In the genomic region with DNA sequence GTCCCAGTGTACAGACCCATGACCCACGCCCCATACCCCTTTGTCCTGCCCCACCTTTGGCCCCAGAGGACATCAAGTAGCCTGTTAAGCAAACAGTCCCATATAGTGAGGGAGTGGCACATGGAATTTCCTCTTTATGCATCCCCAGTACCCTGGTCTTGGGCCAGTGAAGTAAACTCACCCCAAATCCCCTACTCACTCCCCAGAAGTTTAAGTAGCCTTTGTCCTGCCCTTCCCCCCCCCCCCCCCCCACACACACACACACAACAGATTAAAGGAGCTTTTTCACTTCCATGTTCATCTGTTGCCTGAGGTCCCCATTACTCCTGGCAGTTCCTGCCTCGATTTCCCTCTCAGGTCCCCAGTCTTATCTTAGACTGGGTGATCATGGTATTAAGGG, we compare ENCODE assay signal across 37 mouse cellular contexts. TPM values are rescaled to one million over a fixed set of nuclear protein-coding genes. Genes with fewer than 3 reads are reported as not detected.
"Had no signal": no experiment of that assay in that cellular context is flagged by ENCODE, and none has a peak within 500 bp of the region (broad histone marks: within the 10 kb centered on the region; RNA-seq: fewer than 3 reads in every experiment).

No protein-coding gene starts in this region.

- ATAC-seq: forebrain, embryonic 13.5 days; forebrain, embryonic 14.5 days; forebrain, embryonic 15.5 days; forebrain, embryonic 16.5 days; forebrain, postnatal 0 days had no signal

- H3K4me2 ChIP-seq: embryonic facial prominence, embryonic 12.5 days; embryonic facial prominence, embryonic 13.5 days; embryonic facial prominence, embryonic 15.5 days; forebrain, embryonic 12.5 days; forebrain, embryonic 13.5 days; forebrain, embryonic 15.5 days had no signal

- H3K4me1 ChIP-seq: embryonic facial prominence, embryonic 10.5 days; embryonic facial prominence, embryonic 12.5 days; embryonic facial prominence, embryonic 13.5 days; embryonic facial prominence, embryonic 15.5 days; forebrain, embryonic 10.5 days; forebrain, embryonic 12.5 days; forebrain, embryonic 13.5 days had no signal

- H3K27ac ChIP-seq: embryonic facial prominence, embryonic 10.5 days; embryonic facial prominence, embryonic 12.5 days; embryonic facial prominence, embryonic 13.5 days; embryonic facial prominence, embryonic 15.5 days; forebrain, embryonic 10.5 days; forebrain, embryonic 12.5 days; forebrain, embryonic 13.5 days; forebrain, embryonic 15.5 days; gastrocnemius, adult 2 months; heart, adult 2 months had no signal

- DNase-seq: cerebellum, adult 2 months; cerebellum, adult 8-10 months; cerebellum, adult 9-10 months; cerebellum, adult 9-11 months; cerebellum, postnatal 10 days; cerebellum, postnatal 14 days; cerebellum, postnatal 36 days; embryo, embryonic 11 days; forebrain, postnatal 0 days; gastrocnemius, adult 2 months; gastrocnemius, postnatal 10 days; gastrocnemius, postnatal 14 days; gastrocnemius, postnatal 25 days; gastrocnemius, postnatal 36 days; heart, adult 18-20 months; heart, adult 2 months had no signal

- H3K9me3 ChIP-seq: embryonic facial prominence, embryonic 10.5 days; embryonic facial prominence, embryonic 12.5 days; embryonic facial prominence, embryonic 13.5 days; embryonic facial prominence, embryonic 15.5 days; forebrain, embryonic 10.5 days; forebrain, embryonic 12.5 days; forebrain, embryonic 13.5 days; forebrain, embryonic 15.5 days had no signal

- H3K4me3 ChIP-seq: embryonic facial prominence, embryonic 10.5 days; embryonic facial prominence, embryonic 12.5 days; embryonic facial prominence, embryonic 13.5 days; embryonic facial prominence, embryonic 15.5 days; erythroblast, embryonic 14.5 days; forebrain, embryonic 10.5 days; forebrain, embryonic 12.5 days; forebrain, embryonic 13.5 days; forebrain, embryonic 15.5 days; gastrocnemius, adult 2 months; heart, adult 2 months had no signal

- H3K27me3 ChIP-seq: embryonic facial prominence, embryonic 12.5 days; embryonic facial prominence, embryonic 13.5 days; embryonic facial prominence, embryonic 15.5 days; forebrain, embryonic 12.5 days; forebrain, embryonic 13.5 days; forebrain, embryonic 15.5 days had no signal

- H3K36me3 ChIP-seq: embryonic facial prominence, embryonic 10.5 days; embryonic facial prominence, embryonic 12.5 days; embryonic facial prominence, embryonic 13.5 days; embryonic facial prominence, embryonic 15.5 days; forebrain, embryonic 10.5 days; forebrain, embryonic 12.5 days; forebrain, embryonic 15.5 days had no signal

- H3K9ac ChIP-seq: embryonic facial prominence, embryonic 12.5 days; embryonic facial prominence, embryonic 13.5 days; embryonic facial prominence, embryonic 15.5 days; forebrain, embryonic 12.5 days; forebrain, embryonic 13.5 days; forebrain, embryonic 15.5 days; forebrain, postnatal 0 days had no signal

RNA-seq across cellular contexts. Expression of gene Sec14l4, which starts 7.9 kb away (rescaled TPM):
- total RNA-seq: common myeloid progenitor, adult 5-6 weeks; forebrain, postnatal 0 days; gastrocnemius, adult 18-20 months; gastrocnemius, adult 2 months; gastrocnemius, adult 8-10 months; gastrocnemius, postnatal 14 days; gastrocnemius, postnatal 25 days; gastrocnemius, postnatal 36 days; granulocyte monocyte progenitor cell, adult 5-6 weeks had no signal
- polyA plus RNA-seq: embryonic facial prominence, embryonic 10.5 days; embryonic facial prominence, embryonic 11.5 days; embryonic facial prominence, embryonic 12.5 days; erythroblast, embryonic 14.5 days; forebrain, embryonic 10.5 days; forebrain, embryonic 11.5 days; forebrain, embryonic 12.5 days; forebrain, embryonic 13.5 days; forebrain, embryonic 14.5 days; forebrain, embryonic 15.5 days; forebrain, embryonic 16.5 days; forebrain, postnatal 0 days had no signal

RNA-seq across cellular contexts. Expression of gene Gal3st1, which starts 39.9 kb away (rescaled TPM):
- polyA plus RNA-seq: erythroblast, embryonic 14.5 days had no signal

RNA-seq across cellular contexts. Expression of gene Sec14l3, which starts 41.3 kb away (rescaled TPM):
- total RNA-seq: common myeloid progenitor, adult 5-6 weeks; gastrocnemius, adult 18-20 months; gastrocnemius, adult 2 months; gastrocnemius, adult 8-10 months; gastrocnemius, postnatal 10 days; gastrocnemius, postnatal 14 days; gastrocnemius, postnatal 25 days; gastrocnemius, postnatal 36 days; gastrocnemius, postnatal 4 days; granulocyte monocyte progenitor cell, adult 5-6 weeks; heart, adult 2 months had no signal
- polyA plus RNA-seq: cerebellum, adult 2 months; embryonic facial prominence, embryonic 10.5 days; embryonic facial prominence, embryonic 11.5 days; embryonic facial prominence, embryonic 12.5 days; embryonic facial prominence, embryonic 13.5 days; erythroblast, embryonic 14.5 days; forebrain, embryonic 10.5 days had no signal

RNA-seq across cellular contexts. Expression of gene 4930556J24Rik, which starts 46.7 kb away (rescaled TPM):
- total RNA-seq: common myeloid progenitor, adult 5-6 weeks; forebrain, postnatal 0 days; gastrocnemius, adult 18-20 months; gastrocnemius, adult 2 months; gastrocnemius, adult 8-10 months; gastrocnemius, postnatal 10 days; gastrocnemius, postnatal 14 days; gastrocnemius, postnatal 25 days; gastrocnemius, postnatal 36 days; gastrocnemius, postnatal 4 days; granulocyte monocyte progenitor cell, adult 5-6 weeks; heart, adult 18-20 months; heart, adult 2 months; heart, adult 8-10 months had no signal
- polyA plus RNA-seq: embryonic facial prominence, embryonic 11.5 days; embryonic facial prominence, embryonic 14.5 days; erythroblast, embryonic 14.5 days; forebrain, embryonic 11.5 days; forebrain, embryonic 13.5 days; forebrain, embryonic 14.5 days; forebrain, embryonic 15.5 days; forebrain, postnatal 0 days; gonadal fat pad, adult 2 months; heart, adult 2 months had no signal
